Mouse (Mus musculus): ENCODE data around the gene Ttc5.

DNA sequence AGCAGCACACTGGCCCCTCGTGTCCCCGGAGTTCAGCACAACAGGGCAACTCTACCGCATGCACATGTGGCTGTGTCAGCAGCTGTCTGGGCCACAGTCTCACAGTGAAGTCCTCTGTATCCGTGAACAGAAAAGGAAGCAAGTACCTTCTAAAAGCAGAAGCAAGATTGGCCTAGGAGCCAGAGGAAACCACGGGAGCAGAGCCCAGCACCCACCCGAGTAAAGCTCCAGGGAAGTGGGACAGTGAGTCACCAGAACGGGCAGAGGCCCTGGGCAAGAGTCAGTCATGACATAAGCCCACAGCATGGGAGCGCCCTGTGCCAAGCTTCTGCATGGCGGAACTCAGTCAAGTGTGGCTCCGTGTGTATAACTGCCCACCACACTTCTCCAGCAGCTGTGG, 48.6 kb upstream of the Ttc5 start:
- TF ChIP-seq CTCF (IDR thresholded peaks at IDR 0.05) (no peak), EP300 (IDR thresholded peaks at IDR 0.05; ENCODE audit: insufficient read depth, low read depth, low read length) (no peak), POLR2A (IDR thresholded peaks at IDR 0.05; ENCODE audit: insufficient read depth, low read depth, low read length) (no peak)
